Comparison of ENCODE assay signal across 8 mouse cellular contexts in genomic region chr11:94548888-94549690, GRCm38 (mm10). TPM values are rescaled to one million over a fixed set of nuclear protein-coding genes. Genes with fewer than 3 reads are reported as not detected.
A peak's percentile ranks its signal among the peaks of the same experiment; 100 is the strongest.
DNase-seq lines count a peak whose midpoint lies in the region; ATAC-seq lines count a peak whose summit lies in the region.

Gene Rsad1 (minus strand): TSS chr11:94549255.

- peak within 1 kb of the TSS; percentile 55 for H3K4me3 ChIP-seq in hindbrain, embryonic 11.5 days (ENCODE audit: low read depth, low read length)

- peak within 1 kb of the TSS; percentile 77 for H3K9ac ChIP-seq in hindbrain, embryonic 11.5 days (ENCODE audit: low read depth, low read length)

- peaks cover 4% of the 10 kb centered on the region; the same call in 1 of the 2 replicates for H3K4me1 ChIP-seq in hindbrain, embryonic 11.5 days (replicated peaks; ENCODE audit: control insufficient read depth, insufficient read depth, low read length)

- H3K27me3 ChIP-seq in hindbrain, embryonic 11.5 days (ENCODE audit: control insufficient read depth, insufficient read depth, low read length): no peaks in the 10 kb centered on the region

- H3K27ac ChIP-seq in hindbrain, embryonic 11.5 days (ENCODE audit: low read depth, low read length): peak within 1 kb of the TSS; percentile 58; the same call in 1 of the 2 replicates

- H3K9me3 ChIP-seq in hindbrain, embryonic 11.5 days (ENCODE audit: control insufficient read depth, low read length): no peaks in the 10 kb centered on the region

- ATAC-seq in frontal cortex, adult (ENCODE audit: low TSS enrichment): peak; percentile 74
- ATAC-seq in hindbrain, embryonic 11.5 days (ENCODE audit: low FRiP score): peak; percentile 90

- WGBS in hindbrain, embryonic 11.5 days: 4% methylated on average over 49 of the region's 49 CpGs

- DNase-seq in MEL-GATA-1-ER (ENCODE audit: extremely low read depth, low read depth): peak; percentile 77
- DNase-seq in cerebellum, adult 8-10 months: peak; percentile 99
- DNase-seq in hindbrain, embryonic 11.5 days (ENCODE audit: low spot score): peak; percentile 96
- DNase-seq in layer of hippocampus, postnatal 10 days (ENCODE audit: low spot score in 2 of 2): peak; percentile 98 to 99
- DNase-seq in lung, postnatal 10 days: peak; percentile 96
- peak; percentile 94 for DNase-seq in ovary, postnatal 36 days (ENCODE audit: low spot score)
- DNase-seq in thymus, postnatal 25 days: peak; percentile 94

- no peaks in the 10 kb centered on the region for H3K36me3 ChIP-seq in hindbrain, embryonic 11.5 days (ENCODE audit: control insufficient read depth, insufficient read depth, low read length)

- peak within 1 kb of the TSS; percentile 65 for H3K4me2 ChIP-seq in hindbrain, embryonic 11.5 days (replicated peaks; ENCODE audit: low read depth, low read length)

RNA-seq across cellular contexts. Expression of gene Rsad1, which starts in this region (rescaled TPM):
- polyA plus RNA-seq in hindbrain, embryonic 11.5 days (2014; fragmentation: Nextera tagmentation; extraction: Ambion mirVana): 3.4 TPM in 2 replicates
- total RNA-seq in layer of hippocampus, postnatal 10 days (2021): 10 to 100 TPM; 13.1 to 14.1 TPM

Comparison
In these comparisons a context has a peak if more than half of its experiments do, and no peak if none do; other contexts are left out.
1. Peak in every context shown above with its lines: DNase-seq, ATAC-seq, H3K4me3 ChIP-seq and H3K27ac ChIP-seq.